Mouse (Mus musculus) MEL-GATA-1-ER (cell line): ENCODE results near the gene Micu1.
A peak's percentile ranks its signal among the peaks of the same experiment; 100 is the strongest.

Source experiments
- DNase-seq: peaks from one replicate; pipeline ENCODE4 v3.0.0-alpha.2; 2012; ENCODE audit warnings: low read depth; ENCODE audit errors: extremely low read depth

Gene Micu1

DNA sequence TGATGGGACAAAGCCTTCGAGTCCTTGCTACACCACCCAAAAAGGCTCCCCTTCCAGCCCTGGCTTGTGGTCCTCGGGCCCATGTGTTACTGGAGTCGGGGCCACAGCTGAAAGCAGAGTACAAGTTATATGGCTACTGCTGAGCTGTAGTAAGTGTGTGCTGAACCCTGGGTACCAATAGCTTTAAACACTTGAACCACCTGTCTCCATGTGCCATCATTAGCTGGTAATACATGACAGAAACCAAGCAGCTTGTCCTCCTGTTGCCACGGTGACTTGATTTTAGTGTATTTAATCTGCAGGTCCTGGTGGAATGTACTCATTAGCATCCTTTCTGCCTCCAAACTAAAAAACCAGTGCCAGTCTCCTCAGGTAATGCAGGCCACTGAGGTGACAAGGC lies 106.4 kb downstream of the Micu1 start:
- DNase-seq, result no peak

DNA sequence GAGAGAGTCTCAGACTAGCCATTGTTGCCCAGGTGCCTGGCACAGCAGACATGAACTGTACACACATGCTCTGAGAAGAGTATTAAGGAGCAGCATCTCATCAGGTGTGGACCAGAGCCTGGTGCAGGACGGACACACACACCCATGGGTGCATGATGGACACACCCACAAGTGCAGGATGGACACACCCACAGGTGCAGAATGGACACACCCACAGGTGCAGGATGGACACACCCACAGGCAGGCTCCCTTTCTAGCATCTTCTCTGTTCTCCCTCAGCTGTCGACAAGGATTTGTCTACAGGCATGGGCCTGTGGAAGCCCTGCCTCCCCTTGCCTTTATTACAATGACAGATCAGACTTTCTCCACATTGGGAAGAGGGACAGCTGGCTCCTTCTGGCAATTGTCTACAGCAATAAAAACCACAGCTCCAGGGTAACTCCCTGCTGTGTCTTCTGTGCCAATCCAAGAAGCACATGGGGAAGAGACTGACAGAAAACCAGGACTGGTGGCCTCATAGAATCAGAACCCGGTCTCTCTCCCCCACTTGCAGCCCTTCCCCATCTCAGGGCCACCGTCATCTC lies 107.8 kb downstream of the Micu1 start:
- no peak for DNase-seq

DNA sequence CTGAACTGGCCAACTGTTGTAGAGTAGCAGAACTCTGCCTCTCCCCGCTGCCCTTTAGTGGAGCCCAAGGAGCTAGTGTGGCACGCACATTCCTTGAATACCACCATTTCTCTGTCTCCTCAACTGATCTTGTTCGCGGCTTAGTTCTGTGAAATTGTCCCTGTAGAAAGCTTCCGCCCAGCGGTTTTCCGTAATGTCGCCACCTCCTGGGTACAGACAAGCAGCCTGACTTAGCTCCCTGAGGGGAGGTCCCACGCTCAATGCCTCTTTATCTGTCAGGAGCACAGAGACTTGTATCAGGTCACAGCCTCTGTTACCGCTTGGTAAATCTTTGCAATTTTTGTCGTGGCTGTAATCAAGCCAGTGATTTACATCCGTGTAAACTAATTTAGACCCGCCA lies 110.7 kb downstream of the Micu1 start:
- DNase-seq, result no peak

DNA sequence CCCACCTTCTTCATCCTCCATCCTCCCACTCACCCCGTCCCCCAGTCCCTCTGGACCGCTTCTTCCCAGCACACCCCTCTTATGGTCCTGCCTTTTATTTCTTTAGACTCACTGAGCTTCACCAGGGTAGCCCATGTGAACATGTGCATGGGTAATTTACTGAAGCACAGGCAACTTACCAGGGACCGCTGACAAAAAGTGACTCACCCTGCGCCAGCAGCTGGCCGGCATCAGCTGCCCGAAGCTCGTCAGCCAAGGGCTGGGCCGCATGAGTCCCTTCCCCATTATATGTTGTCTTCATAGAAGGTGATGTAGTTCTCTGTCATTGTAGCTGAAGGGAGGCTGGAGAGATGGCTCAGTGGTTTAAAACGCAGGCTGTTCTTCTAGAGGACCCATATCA lies 111.5 kb downstream of the Micu1 start:
- DNase-seq, result no peak

DNA sequence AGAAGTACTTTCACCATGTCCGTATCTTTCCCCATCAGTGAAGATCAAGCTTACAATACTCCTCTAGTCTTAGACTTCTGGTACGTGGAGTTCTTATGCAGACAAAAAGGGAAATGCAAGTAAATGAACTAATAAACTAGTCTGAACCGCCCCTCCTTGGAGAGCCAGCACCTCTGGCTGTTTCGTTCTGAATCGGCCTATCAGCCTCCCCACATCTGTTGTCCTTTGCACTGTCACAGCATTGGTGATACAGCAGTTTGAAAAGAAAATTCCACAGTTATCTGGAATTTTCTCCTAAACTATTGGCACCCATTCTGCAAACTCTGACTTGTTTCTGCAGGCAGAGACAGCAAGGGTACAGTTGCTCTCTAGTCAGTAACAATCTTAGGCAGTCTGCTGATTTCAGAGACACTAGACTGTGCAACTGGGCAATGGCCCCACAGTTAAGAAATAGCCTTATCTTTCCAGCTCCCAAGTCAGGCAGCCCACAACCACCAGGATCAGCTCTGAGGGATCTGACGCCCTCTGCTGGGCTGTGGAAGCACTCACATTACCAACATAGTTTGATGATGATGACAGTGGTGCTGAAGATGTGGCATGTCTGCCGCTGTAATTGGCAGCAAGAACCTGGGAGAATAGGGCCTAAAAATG lies 112.4 kb downstream of the Micu1 start:
- peak; percentile 33 for DNase-seq

DNA sequence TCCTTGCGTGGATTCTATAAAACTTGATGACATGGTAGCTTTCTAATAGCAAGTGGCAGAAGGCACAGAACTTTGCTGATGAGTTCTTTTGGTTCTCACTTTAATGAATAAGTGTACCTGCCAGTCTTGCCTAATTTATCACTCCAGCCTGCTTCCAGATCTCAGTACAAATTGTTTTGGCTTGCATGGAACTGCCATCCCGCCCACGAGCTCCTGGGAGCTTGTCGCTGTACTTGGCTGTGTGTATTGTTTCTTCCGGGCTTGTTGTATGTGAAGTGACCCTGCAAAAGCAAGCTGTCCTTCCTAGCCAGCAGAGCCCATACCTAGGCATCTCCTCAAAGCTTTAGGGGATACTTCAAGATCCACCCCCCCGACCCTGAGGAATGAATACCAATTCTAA lies 114.3 kb downstream of the Micu1 start:
- no peak for DNase-seq

DNA sequence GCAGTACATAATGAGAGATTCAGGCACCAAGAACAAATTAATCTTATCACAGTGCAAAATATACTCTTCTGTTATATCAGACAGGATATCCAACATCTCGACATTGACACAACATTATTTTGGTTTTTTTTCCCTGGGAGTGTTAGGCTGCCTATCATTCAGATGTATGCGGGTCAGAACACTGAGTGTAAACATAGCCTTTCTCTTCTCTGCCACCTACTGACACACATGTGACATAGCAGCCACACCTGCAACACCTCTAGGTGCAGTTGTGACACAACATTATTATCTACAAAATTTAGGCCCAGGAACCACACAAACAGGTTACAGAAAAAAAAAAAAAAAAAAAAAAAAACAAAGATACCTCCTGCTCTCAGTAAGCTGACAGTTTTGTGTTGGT lies 115.3 kb downstream of the Micu1 start:
- no peak for DNase-seq

DNA sequence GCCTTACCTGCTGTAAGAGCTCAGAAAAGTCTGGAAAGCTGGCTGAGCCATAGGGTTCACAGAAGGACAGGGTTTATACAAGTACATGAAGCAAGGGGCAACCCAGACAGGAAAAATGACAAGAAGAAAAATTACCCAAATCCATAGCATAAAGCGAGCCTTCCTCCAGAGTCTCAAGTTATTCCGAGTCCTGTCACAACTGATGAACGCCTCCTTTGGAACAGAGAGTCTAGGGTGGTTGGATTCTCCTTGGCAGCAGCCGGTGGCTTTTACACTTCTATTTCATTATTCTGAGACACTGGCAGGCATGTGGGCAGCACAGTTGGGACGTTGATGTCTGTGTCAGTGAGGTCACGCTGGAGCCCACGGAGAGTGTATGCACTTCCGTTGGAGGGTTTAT lies 115.7 kb downstream of the Micu1 start:
- no peak for DNase-seq

DNA sequence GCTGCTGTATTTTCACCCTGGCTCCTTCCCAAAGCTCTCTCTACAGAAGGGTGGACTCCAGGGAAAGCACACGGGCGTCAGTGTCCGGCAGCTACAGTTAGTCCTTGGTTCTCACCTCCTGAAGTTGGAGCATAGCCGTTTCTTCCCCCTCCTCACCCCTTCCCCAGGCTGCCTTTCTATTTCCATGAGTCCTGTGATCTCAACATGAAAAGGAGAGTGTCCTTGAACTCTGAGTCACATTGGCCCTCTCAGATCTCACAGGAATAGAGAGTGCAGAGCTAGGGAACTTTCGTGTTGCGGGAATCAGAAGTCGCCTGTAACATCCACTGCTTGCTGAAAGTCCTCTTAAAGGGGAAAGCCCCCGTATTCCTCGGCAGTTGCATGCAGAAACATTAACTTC lies 116.9 kb downstream of the Micu1 start:
- DNase-seq, result no peak

DNA sequence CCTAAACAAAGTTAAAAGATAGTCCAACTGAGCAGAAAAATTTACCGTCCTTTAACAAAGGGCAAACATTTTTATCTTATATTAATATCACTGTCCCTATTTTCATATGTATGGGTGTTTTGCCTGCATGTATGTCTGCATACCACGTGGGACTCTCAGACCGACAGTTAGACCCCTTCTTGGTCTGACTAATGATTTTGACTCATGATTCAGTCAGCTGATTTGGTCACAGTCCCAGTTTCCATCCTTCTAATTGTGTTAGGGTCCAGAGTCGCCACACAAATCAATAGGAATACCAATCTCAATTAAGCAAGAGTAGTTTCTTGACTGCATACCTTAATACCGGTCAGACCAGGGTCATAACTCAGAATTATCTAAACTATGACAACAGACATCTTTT lies 118.6 kb downstream of the Micu1 start:
- DNase-seq, result no peak

DNA sequence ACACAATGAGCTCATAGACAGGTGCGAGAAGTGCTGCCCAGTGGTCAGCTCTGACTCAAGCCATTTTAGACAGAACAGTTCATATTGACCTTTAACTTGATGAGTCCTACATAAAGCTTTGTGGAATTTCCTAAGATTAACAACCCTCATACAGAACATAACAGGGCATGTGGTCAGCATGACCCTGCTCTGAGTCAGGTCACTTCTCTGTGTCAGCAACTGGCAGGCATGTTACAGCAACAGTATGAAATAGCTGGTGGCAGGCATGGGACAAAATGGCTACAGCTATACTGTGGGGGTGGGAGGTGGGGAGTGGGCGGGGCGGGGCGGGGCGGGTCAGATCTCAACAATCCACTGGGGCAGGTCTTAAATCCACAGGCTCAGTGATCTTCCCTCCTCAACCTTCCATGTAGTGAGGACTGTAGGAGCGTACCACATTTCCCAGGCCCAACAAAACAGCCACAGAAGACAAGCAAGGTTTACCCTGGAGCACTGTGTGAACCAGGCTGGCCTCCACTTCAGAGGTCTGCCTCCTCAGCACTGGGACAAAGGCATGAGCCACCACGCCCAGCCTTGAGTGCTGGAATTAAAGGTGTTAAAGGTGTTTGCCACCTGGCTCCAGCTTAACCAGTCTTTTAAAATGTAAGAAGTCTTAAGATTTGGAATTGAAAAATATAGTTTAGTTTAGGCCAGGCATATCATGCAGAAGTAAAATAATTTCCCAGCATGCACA lies 119.2 kb downstream of the Micu1 start:
- no peak for DNase-seq

DNA sequence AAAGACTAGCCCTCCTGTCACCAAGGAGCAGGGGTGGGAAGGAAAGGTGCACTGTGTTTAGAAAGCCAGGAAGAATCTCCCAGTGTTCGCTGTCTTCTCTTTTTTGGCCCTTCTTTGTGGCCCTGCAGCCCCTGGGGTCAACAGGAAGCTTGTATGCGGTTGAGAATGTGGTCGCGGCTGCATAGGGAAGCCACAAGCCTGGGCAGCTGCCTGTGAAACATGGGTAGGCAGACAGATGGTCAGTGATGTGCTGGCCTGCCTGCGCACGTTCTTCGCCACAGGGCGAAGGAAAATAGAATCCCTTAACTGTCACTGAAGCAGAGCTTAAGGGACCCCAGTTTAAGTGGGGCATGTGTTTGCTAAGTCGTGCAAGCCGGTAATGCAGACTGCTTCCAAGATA lies 120.6 kb downstream of the Micu1 start:
- DNase-seq, result no peak

DNA sequence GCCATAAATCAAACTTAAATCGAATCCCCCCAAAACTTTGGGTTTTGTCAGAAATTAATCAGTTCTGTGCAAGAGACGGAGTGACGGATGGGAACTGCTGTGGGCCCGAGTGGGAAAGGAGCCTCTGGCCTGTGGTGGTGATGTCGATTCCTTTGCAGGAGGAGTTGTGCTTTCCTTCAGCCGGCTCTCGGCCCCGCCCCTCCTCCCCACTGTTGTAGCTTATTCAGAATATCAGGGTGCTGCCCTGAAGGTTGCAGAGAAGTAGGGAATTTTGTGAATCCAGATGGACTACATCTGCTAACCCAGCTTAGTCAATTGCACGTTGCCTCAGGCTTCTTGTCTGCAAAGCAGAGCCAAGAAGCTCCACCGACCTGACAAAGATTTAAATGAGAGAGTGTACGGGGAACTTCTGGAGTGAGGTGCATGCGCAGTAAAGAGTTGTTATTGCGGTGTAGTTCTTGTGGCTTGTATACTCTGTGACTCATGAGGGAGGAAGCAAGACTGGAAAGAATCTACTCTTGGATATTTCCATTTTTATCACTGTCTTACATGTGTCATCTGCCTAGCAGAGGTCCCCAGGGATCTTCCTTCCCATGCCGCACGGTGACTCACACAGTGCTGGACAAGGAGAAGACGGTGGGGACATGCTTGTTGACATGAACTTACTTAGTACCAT lies 123.0 kb downstream of the Micu1 start:
- DNase-seq, result no peak

DNA sequence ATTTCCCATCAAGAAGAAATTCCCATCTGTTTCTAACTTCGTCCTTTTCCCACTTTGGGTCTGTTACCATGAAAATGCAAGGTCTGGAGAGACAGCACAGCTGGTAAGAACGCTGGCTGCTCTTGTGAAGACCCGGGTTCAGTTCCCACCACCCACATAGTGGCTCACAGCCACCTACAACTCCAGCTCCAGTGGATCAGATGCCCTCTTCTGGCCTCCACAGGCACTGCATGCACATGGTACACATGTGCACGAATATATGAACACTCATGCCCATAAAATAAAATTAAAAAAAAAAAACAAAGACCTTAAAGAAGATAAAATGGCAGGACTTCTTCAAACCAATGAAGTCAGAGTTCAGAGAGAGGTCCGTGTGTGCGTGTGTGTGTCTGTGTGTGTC lies 127.6 kb downstream of the Micu1 start:
- no peak for DNase-seq

DNA sequence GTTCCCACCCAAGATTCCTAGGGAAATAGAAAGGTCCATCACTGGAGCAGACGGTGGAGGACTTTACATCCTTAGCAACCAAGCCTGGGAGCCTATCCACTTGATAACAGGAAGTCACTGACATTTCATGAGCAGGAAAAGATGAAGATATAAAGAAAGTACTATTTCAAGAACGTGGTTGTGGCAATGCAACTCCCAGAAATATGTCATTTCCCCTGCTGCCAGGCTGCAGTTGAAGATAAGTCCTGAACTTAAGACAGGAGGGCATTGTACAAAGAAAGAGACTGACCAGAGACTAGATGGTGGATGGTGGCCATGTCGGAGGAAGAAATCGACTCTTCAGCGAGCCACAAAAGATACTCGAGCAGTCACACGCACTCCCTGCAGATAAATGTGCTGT lies 129.7 kb downstream of the Micu1 start:
- DNase-seq, result peak; percentile 19

DNA sequence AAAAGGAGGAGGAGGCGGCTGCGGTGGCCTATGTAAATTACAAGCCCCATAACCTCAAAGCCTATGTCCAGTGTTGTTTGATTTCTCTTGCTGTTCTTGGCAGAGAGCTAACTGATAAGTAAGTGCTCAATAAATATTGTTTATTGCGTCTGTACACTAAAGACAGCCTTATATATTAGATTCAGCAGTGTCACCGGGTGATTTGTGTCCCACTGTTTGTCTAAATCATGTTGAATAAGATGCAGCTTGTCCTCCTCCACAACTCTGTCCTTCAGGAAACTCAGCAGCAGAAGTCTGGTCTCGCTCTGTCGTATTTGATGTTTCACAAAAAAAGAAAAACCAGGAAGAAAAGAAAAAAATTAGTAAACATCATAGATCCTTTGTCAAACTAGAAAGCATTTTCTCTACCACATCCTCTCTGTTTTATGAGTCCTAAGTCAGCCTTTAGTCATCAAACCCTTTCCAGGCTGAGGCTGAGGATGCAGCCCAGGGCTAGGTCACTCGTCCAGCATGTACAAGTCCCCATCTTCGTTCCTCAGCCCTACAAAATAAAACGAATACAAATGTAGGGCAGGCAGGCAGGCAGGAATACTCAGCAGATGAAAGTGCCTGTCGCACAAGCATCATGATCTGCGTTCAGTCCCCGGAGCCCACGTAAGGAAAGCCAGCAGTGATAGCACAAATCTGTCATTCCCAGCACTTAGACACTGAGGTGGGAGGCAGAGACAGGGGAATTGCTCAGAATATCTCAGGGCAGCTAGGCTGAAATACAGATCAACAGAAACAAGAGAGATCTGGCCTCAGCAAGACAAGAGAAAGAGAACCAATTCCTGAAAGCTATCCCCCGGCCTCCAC lies 133.3 kb downstream of the Micu1 start:
- DNase-seq, result no peak

DNA sequence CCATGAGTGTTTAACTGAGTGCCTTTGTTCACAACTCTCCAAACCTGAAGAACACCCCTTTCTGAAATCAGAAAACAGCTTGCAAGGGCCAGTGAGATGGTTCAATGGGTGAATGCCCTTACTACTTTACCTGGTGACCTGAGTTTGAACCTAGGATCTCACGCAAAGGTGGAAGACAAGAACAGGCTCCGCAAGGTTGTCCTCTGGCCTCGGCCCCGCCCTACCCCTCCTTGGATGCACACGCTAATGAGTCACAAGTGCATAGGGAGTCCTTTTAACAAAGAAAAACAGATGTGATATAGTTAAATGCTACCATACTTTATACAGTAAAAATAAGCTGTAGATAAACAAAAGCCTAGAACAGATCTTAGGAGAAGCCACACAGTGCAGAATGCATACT lies 135.2 kb downstream of the Micu1 start:
- DNase-seq, result no peak

DNA sequence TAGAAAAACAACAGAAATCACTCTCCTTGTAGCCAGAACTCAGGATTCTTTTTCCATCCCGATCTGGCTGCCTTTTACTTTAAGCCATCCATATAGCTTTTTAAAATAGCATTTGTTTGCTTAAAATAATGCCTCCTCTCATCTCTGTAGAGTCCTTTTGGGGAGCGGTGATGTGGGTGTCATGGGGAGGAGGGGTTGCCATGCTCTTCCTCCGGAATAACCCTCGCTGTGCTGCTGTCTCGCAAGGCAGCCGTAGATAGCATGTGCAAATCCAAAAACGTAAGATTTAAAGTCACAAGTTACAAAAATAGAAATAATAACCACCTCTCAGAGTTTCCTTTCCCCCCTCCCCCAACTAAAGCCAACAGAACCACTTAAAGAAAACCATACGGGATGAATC lies 139.2 kb downstream of the Micu1 start:
- no peak for DNase-seq

DNA sequence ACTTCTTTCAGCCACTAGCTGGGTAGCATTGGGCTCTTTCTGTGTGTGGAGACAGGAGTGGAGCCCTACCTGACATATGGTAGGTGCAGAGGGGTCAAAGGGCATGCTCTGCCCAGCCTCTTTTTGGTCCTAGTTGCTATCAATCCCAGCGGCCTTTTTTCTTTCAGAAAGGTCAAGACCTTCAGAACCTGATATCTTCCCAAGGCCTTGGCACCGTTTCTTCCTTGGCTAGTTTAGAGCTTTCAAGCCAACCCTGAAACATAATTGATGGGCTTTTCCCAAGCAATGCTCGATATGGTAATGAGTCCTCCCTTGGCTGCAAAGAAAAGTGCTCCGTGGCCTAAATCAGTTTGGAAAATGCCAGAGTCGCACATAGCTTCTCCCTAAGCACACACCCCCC lies 140.8 kb downstream of the Micu1 start:
- no peak for DNase-seq

DNA sequence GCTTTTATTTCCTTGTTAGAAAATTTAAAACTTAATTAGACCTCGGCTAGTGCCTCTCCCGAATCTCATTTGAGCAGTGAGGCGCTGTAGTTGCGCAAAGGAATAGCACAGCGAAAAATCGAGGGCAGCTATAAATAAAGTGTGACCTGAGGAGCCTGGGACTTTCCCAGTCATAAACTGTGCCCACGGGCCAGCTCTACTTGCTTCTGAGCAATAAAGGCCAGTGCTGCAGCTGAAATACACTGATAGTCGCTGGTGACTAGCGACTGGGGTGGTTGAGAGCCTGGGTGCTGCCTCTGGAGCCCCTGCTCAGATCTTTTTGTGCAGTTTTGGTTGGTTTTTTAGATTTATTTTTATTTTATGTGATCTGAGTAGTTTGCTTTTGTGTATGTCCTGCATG lies 142.4 kb downstream of the Micu1 start:
- no peak for DNase-seq

DNA sequence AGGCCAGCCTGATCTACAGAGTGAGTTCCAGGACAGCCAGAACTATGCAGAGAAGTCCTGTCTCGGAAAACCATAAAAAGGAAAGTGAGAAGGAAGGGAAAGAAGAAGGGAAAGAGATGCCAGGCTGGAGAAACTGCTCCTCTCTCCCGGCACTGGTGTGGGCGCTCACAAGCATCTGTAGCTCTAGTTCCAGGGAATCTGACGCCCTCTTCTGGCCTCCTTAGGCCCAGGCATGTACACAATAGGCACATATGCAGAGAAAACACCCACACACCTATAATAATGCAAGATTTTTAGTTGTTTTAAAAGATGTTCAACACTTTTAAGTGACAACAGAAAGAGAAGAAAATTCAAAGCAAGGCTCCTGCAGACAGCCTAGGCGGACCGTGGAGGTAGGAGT lies 144.1 kb downstream of the Micu1 start:
- DNase-seq, result no peak
